Mouse (Mus musculus) urinary bladder, postnatal 0 days (tissue): ENCODE measurements around the gene Timm23. TPM values are rescaled to one million over a fixed set of nuclear protein-coding genes. Genes with fewer than 3 reads are reported as not detected.

Experiments used
- polyA plus RNA-seq: library from polyadenylated mRNA; unstranded; fragments of >200 nt; fragmentation: Nextera tagmentation; extraction: Ambion mirVana; gene quantifications from 2 replicates; pipeline ENCODE4 v1.2.1, GENCODE M21; 2015

Timm23 gene
- 191 and 204 TPM in 2 replicates for polyA plus RNA-seq

GRCm38 (mm10) chr14:32201791-32202451 is at the start of gene Timm23, which contains the start of gene Parg:
Gene Timm23 (minus strand): TSS chr14:32201898.
Gene Parg (plus strand): TSS chr14:32201949.

GRCm38 (mm10) chr14:32159690-32160246 is 41.9 kb downstream of the Timm23 start, which contains the start of gene Ncoa4:
Gene Ncoa4 (plus strand): TSS chr14:32159865.

GRCm38 (mm10) chr14:32141723-32142122 is 60.0 kb downstream of the Timm23 start, which contains the start of gene Msmb:
Gene Msmb (plus strand): TSS chr14:32142023.

Other genes starting within 250 kb of the Timm23 start
- 1.1 and 1.2 TPM in 2 replicates for gene Galnt15, start 172.9 kb downstream of the Timm23 start, polyA plus RNA-seq
- gene Oxnad1, start 116.5 kb downstream of the Timm23 start, polyA plus RNA-seq = 15.4 and 20.1 TPM in 2 replicates
- 78.2 and 83.4 TPM in 2 replicates for gene Dph3, start 116.2 kb downstream of the Timm23 start, polyA plus RNA-seq
- not detected in 2 replicates for gene Msmb, start 59.9 kb downstream of the Timm23 start, polyA plus RNA-seq
- gene Ncoa4, start 42.0 kb downstream of the Timm23 start, polyA plus RNA-seq = 119 and 121 TPM in 2 replicates
- 16.8 and 19.2 TPM in 2 replicates for gene Parg, start 51 bp upstream of the Timm23 start, polyA plus RNA-seq
- gene Ogdhl, start 120.1 kb upstream of the Timm23 start, polyA plus RNA-seq = 0.73 and 0.76 TPM in 2 replicates
- gene 1700024G13Rik, start 186.5 kb upstream of the Timm23 start, polyA plus RNA-seq = not detected in 2 replicates